Mouse (Mus musculus): ENCODE data around the gene Smad3.

The Smad3 gene

DNA sequence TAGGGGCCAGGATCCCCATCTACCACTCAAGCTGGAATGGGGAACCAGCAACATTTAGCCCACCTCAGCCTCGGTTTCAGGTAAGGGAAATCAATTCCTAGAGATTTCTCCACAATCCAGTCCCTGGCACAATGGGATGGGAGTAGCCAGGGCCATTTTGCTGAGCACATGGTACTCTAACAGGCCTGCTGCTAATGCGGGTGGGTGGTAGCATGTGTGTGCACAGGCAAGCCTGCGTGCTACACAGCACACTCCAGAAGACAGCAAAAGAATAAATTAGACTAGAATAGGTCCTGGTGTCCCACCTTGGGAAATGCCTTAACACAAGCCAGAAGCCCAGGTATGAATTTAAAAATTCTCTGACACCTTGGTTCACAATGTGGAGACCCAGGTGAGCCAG is 10.8 kb downstream of the Smad3 start:
- in situ Hi-C loops (cut with MboI, MseI): loop anchor here (10.0 to 25.0 kb wide), 2 partner anchors 1065 to 1838 kb away; partner anchors contain the start of genes Dennd4a, Pif1 and Plekho2

DNA sequence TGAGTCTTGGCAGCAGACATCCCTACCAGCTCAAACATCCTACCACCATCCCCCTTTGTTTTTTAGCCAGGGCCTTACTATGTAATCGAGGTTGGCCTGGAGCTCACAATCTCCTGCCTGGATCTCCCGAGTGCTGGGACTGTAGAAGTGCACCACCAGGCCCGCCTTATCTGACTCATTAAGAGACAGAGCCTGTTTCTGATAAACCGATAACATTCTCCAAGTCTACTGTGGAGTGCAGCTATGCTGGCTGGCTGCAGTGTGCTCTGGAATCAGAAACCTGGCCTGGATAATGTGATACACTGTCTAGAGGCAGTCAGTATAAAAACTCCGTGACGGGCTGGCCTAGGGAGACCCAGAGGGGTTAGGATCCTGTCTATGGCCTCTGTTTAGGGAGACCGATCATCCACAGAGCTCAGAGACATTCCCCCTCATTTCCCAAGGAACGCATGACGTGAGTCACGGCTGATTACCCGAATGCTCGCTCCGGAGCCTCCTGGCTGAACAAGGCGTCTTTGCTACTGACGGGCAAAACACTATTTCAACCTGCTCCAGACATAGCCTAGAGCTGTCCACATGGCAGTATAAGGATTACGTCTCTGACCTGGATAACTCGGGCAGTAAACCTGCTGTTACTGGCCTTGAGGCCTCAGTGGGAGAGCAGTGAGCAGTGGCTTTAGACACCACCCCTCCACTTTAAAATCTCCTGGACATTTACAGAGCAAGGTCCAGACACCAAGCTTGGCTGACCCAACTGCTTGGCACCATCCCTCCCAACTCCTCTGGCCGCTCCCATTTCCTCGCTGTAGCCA is 11.8 kb downstream of the Smad3 start:
- in situ Hi-C loops (cut with MboI, MseI): loop anchor here (10.0 to 25.0 kb wide), 2 partner anchors 1066 to 1839 kb away; partner anchors contain the start of genes Dennd4a, Pif1 and Plekho2

DNA sequence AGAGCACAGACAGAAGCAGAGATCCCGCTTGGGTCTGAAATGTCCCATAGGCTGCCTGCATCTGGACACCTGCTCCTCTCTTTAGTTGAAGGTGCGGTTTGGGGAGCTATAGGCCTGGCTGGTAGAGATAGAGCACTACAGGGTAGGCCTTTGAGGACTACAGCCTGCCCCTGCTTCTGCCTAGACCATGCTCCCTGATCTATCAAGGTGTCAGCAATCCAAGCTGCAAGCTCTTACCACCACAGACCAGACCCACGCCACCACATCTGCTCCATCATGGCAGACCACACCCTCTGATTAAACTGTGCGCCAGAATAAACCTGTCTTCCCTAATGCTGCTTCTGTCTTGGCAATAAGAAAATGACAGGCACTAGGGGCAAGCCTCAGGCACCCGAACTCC is 13.2 kb downstream of the Smad3 start:
- in situ Hi-C loops (cut with MboI, MseI): loop anchor here (10.0 to 25.0 kb wide), 2 partner anchors 1068 to 1840 kb away; partner anchors contain the start of genes Dennd4a, Pif1 and Plekho2

DNA sequence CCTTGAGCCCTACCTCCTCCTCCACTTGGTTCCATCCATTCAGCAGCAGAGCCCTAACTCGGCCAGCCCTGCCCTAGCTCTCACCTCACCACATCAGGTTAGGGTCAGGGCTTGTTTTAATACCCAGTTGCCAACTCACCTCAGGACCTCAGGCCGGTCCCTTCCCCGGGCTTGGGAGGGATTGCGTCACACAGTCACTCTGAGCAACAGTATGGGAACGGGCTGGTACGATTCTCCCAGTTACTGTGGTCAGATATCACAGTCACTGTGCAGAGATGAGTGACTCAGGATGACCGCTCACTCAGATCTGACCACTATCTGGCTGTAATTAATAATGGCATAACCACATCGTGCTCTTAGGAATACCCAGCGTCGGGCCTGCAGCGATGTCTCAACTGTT is 14.0 kb downstream of the Smad3 start:
- in situ Hi-C loops (cut with MboI, MseI): loop anchor here (10.0 to 25.0 kb wide), 2 partner anchors 1069 to 1841 kb away; partner anchors contain the start of genes Dennd4a, Pif1 and Plekho2

- in situ Hi-C loops (cut with MboI, MseI): loop anchor here (10.0 to 25.0 kb wide), 2 partner anchors 1069 to 1842 kb away; partner anchors contain the start of genes Dennd4a, Pif1 and Plekho2
These were observed 14.7 kb downstream of the Smad3 start for GRCm38 (mm10) chr9:63742887-63743660.

GRCm38 (mm10) chr9:63742318-63742717 is 15.5 kb downstream of the Smad3 start:
- in situ Hi-C loops (cut with MboI, MseI): loop anchor here (10.0 to 25.0 kb wide), 2 partner anchors 1070 to 1842 kb away; partner anchors contain the start of genes Dennd4a, Pif1 and Plekho2

DNA sequence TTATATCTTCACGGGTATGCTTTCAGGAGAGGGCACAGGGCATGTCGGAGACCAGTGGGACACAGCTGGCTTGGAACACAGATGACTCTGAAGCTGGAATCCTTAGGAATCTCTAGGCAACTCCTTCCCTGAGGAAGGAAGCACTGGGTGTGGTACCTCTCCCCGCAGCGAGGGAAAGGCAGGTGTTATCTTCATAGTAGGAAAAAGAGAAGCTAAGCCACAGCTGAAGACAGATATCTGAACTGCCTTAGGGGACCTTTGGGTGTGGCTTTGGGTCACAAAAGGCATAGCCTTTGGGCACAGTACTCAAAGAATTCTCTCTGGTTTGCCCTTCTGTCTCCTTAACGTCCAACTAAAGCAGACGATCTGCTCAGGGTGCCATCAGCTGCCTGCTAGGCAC is 16.0 kb downstream of the Smad3 start:
- in situ Hi-C loops (cut with MboI, MseI): loop anchor here (10.0 to 25.0 kb wide), 2 partner anchors 1071 to 1843 kb away; partner anchors contain the start of genes Dennd4a, Pif1 and Plekho2

- in situ Hi-C loops (cut with MboI, MseI): loop anchor here (10.0 to 25.0 kb wide), 2 partner anchors 1072 to 1844 kb away; partner anchors contain the start of genes Dennd4a, Pif1 and Plekho2
These were observed 17.4 kb downstream of the Smad3 start for GRCm38 (mm10) chr9:63740320-63740841.

DNA sequence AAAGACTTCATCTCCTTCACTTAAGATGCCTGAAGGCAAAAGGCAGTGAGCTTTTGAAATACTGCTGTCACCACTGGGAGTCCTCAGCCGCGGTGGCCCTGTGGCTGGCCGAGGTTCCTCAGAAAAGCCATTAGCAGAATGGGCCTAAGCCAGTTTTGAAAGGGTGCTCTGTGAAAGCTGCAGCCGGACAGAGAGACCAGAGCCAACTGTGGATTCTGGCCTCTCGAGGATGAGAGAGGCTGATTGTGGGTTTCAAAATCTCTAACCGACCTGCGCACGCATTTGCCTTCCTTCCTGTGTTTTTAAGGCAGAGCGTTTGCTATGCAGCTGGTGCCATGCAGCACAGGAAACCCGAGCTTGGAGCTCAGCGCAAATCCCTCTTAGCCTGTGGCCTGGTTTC is 19.0 kb downstream of the Smad3 start:
- in situ Hi-C loops (cut with MboI, MseI): loop anchor here (25.0 kb wide), 1 partner anchor 1073 kb away; the partner anchor contains the start of gene Dennd4a

DNA sequence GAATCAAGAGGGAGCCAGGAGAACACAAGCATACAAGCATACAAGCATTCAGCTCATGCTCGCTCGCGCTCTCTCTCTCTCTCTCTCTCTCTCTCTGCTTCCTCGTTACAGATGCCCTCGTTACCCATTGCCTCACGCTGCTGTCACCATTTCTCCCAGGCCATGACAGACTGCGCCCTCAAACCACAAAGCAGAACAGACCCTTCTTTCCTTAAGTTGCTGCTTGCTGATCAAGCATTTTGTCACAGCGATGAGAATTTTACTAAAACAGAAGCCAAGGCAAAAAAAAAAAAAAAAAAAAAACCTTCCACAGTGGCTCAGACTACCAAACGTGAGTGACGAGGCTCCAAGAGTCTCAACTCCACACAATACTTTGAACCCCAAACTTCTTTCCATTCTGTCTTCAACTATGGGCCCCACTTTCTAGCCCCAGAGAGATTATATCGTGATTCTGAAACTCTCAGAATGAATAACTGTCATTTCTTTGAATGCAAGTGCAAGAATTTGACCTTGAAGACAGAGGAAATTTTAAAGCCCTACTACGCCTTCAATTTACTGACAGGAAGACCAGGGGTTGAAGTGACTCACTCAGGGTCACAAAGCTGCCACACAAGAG is 19.6 kb downstream of the Smad3 start:
- in situ Hi-C loops (cut with MboI, MseI): loop anchor here (25.0 kb wide), 1 partner anchor 1074 kb away; the partner anchor contains the start of gene Dennd4a

GRCm38 (mm10) chr9:63737426-63737931 is 20.3 kb downstream of the Smad3 start:
- in situ Hi-C loops (cut with MboI, MseI): loop anchor here (25.0 kb wide), 1 partner anchor 1075 kb away; the partner anchor contains the start of gene Dennd4a

GRCm38 (mm10) chr9:63734261-63734660 is 23.5 kb downstream of the Smad3 start:
- in situ Hi-C loops (cut with MboI, MseI): loop anchor here (25.0 kb wide), 1 partner anchor 1078 kb away; the partner anchor contains the start of gene Dennd4a

DNA sequence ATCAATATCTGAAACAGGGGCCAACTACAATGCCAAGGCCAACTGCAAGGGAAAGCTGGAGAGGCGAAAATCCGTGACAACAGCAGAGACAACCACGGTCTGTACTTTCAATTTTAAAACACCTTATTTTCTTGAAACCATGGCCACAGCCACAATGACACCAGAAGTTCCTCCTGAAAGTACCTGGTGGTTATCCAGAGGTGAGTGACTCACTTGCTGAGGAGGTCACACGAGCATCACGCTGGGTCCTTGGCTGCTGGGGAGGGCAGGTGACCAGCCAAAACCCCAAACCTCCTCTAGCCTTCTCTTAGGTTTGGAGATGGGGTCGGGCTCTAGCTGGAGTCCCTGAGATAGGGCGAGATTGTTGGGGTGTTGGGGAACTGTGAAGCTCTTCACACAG is 25.1 kb downstream of the Smad3 start:
- in situ Hi-C loops (cut with MboI, MseI): loop anchor here (25.0 kb wide), 1 partner anchor 1080 kb away; the partner anchor contains the start of gene Dennd4a

DNA sequence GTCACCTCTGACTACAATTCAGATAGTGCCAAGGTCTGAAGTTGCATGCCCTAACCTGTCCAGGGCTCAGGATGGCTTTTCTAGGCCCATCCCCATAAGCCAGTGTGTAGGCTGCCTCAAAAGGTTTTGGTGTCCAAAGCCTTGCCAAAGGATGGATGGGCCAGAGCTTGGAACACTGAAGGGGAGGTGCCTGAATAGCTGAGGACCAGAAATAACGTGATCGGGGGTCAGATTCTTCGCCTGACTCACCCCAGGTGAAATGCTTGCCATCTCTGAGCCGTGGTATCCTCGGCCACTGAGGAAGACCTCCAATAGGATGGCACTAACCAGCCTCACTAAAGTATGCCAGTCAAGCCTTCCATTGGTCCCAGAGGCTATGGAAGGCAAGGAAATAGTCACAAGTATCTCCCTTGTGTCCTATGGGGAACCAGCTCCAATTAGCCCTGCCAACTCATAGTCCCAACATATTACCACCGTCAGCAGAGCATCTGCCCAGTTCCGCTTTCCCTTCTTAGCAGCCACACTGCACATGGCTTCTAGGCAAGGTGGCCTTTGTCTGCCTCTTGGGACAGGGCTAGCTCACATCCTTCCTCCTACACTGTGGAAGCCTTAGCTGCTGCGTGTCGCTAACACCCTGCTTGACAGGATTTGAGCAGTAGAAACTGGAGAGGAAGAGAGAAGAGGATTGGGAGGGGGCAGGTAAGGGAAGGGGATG is 26.5 kb downstream of the Smad3 start:
- in situ Hi-C loops (cut with MboI, MseI): loop anchor here (25.0 kb wide), 1 partner anchor 1081 kb away; the partner anchor contains the start of gene Dennd4a

DNA sequence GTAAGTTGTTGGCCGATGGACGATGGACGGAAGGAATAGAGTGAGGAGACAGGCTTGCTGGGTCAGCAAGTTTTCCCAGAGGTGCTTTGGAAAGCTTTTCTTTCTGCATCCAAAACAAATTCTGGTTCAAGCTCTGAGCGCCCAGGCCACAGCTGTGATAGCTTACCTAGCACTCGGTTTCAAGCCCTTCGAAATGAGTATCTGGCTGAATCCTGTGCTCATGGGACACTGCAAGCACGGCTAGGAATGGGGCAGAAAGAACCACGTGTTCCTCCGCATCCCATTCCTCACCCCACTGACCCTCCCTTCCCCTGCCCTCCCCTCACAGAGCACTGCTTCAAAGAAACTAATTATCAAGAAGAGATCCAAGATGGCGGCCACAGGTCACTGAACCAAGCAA is 28.8 kb downstream of the Smad3 start:
- in situ Hi-C loops (cut with MboI, MseI): loop anchor here (25.0 kb wide), 1 partner anchor 1083 kb away; the partner anchor contains the start of gene Dennd4a

- in situ Hi-C loops (cut with MboI, MseI): loop anchor here (25.0 kb wide), 1 partner anchor 1085 kb away; the partner anchor contains the start of gene Dennd4a
These were observed 30.7 kb downstream of the Smad3 start for GRCm38 (mm10) chr9:63727070-63727469.

- in situ Hi-C loops (cut with MboI, MseI): loop anchor here (25.0 kb wide), 1 partner anchor 1086 kb away; the partner anchor contains the start of gene Dennd4a
These were observed 31.4 kb downstream of the Smad3 start for GRCm38 (mm10) chr9:63726088-63727010.

- in situ Hi-C loops (cut with MboI, MseI): loop anchor here (5.0 to 25.0 kb wide), 4 partner anchors 33 to 1787 kb away; partner anchors contain the start of genes Dennd4a, Kif23 and Smad3
These were observed 33.0 kb downstream of the Smad3 start for GRCm38 (mm10) chr9:63724750-63725149.
